Mouse (Mus musculus) kidney, adult 2 months (tissue): Measurements from ENCODE around the gene Dspp.

Experiments used
- CTCF ChIP-seq: fragments of 200-500 bp; conservative IDR thresholded peaks from 2 replicates; pipeline ENCODE4 v1.5.1; 2011; ENCODE audit warnings: low read depth, mild to moderate bottlenecking, control low read depth, low read length, moderate library complexity, mixed read lengths; ENCODE audit not compliant: insufficient read depth, insufficient read length
- POLR2A ChIP-seq: fragments of 200-500 bp; IDR thresholded peaks from one replicate; pipeline ENCODE4 v1.6.1; 2011; ENCODE audit warnings: low read depth, low read length, control low read depth

GRCm38 (mm10) chr5:104137920-104138541, 32.5 kb upstream of the Dspp start:
- no peak for TF ChIP-seq CTCF
- no peak for TF ChIP-seq POLR2A
